Comparison of ENCODE assay signal across 16 mouse cellular contexts in the genomic region with DNA sequence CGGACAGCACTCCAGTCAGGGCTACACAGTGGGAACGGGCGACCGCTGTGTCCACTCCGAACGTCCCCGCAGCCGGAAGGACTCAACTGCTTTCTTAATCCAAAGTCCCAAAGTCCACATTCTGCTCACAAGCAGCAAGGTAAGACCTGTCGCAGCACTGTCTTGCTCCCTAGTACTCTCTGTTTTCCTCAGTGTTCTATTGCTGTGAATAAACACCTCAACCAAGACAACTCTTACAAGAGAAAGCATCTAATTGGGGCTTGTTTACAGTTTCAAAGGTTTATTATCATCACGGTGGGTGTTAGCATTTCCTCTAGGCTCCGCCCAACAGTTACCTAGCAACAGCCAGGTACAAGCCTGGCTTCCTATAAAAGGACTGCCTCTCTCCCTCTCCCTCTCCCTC. TPM values are rescaled to one million over a fixed set of nuclear protein-coding genes. Genes with fewer than 3 reads are reported as not detected.
DNase-seq lines count a peak whose midpoint lies in the region; ATAC-seq lines count a peak whose summit lies in the region.
"Had no signal": no experiment of that assay in that cellular context is flagged by ENCODE, and none has a peak within 500 bp of the region (broad histone marks: within the 10 kb centered on the region; RNA-seq: fewer than 3 reads in every experiment).

No protein-coding gene starts in this region.

- H3K27ac ChIP-seq in intestine, embryonic 14.5 days (ENCODE audit: low read depth): no peak overlapping the region
- H3K27ac ChIP-seq in kidney, embryonic 15.5 days: no peak overlapping the region
- no peak overlapping the region for H3K27ac ChIP-seq in liver, embryonic 16.5 days (ENCODE audit: low read length)
- H3K27ac ChIP-seq: gastrocnemius, adult 2 months; heart, adult 2 months; layer of hippocampus, adult 2 months; neural tube, embryonic 12.5 days had no signal

- H3K4me2 ChIP-seq in intestine, embryonic 14.5 days (ENCODE audit: low read length): no peak overlapping the region; the same call in 1 of the 2 replicates
- H3K4me2 ChIP-seq in kidney, embryonic 15.5 days: 0 out of 2 replicates have a peak overlapping the region, but pooled peaks have one; percentile 27
- H3K4me2 ChIP-seq in liver, embryonic 16.5 days (ENCODE audit: low read depth, low read length): peak overlapping the region; percentile 21; the same call in 1 of the 2 replicates
- H3K4me2 ChIP-seq: neural tube, embryonic 12.5 days had no signal

- no peaks in the 10 kb centered on the region for H3K36me3 ChIP-seq in intestine, embryonic 14.5 days (ENCODE audit: control insufficient read depth, insufficient read depth, low read length)
- H3K36me3 ChIP-seq in kidney, embryonic 15.5 days: no peaks in the 10 kb centered on the region
- no peaks in the 10 kb centered on the region for H3K36me3 ChIP-seq in liver, embryonic 16.5 days (ENCODE audit: control insufficient read depth, insufficient read depth)
- H3K36me3 ChIP-seq: neural tube, embryonic 12.5 days had no signal

- 0 out of 2 replicates have a peak, but pooled peaks have one; percentile 20 for ATAC-seq in intestine, embryonic 14.5 days (replicated peaks; ENCODE audit: low FRiP score, low TSS enrichment, low read depth)
- ATAC-seq in kidney, embryonic 15.5 days (replicated peaks; ENCODE audit: low FRiP score): peak; percentile 58; the same call in 1 of the 2 replicates
- no peak; the same call in 1 of the 2 replicates for ATAC-seq in liver, embryonic 16.5 days (ENCODE audit: low read depth)
- ATAC-seq: midbrain, embryonic 16.5 days had no signal

- DNase-seq in ES-CJ7 (ENCODE audit: low read depth, low spot score): peak; percentile 22
- no peak for DNase-seq in intestine, embryonic 14.5 days (ENCODE audit: low spot score)
- no peak for DNase-seq in left cerebral cortex, adult 8-10 months (ENCODE audit: low spot score in 2 of 2)
- no peak for DNase-seq in right cerebral cortex, adult 18-20 months
- no peak for DNase-seq in ovary, postnatal 14 days (ENCODE audit: low spot score)
- DNase-seq: gastrocnemius, adult 2 months; heart, adult 2 months; heart, postnatal 36 days; spleen, adult 18-20 months had no signal

- H3K4me1 ChIP-seq in intestine, embryonic 14.5 days (replicated peaks; ENCODE audit: control insufficient read depth, insufficient read depth, low read length): no peaks in the 10 kb centered on the region
- no peaks in the 10 kb centered on the region for H3K4me1 ChIP-seq in kidney, embryonic 15.5 days
- H3K4me1 ChIP-seq in liver, embryonic 16.5 days (ENCODE audit: control insufficient read depth, low read depth, low read length): no peaks in the 10 kb centered on the region
- H3K4me1 ChIP-seq: neural tube, embryonic 12.5 days had no signal

- 22% methylated on average over 11 of the region's 11 CpGs for WGBS in intestine, embryonic 14.5 days
- WGBS in kidney, embryonic 15.5 days: 18% methylated on average over 11 of the region's 11 CpGs
- WGBS in liver, embryonic 16.5 days (ENCODE audit: insufficient replicate concordance): 36% methylated on average over 11 of the region's 11 CpGs

- no peak overlapping the region for H3K9ac ChIP-seq in intestine, embryonic 14.5 days (ENCODE audit: low read length)
- no peak overlapping the region for H3K9ac ChIP-seq in kidney, embryonic 15.5 days
- H3K9ac ChIP-seq in liver, embryonic 16.5 days (ENCODE audit: low read depth, low read length): no peak overlapping the region
- H3K9ac ChIP-seq: neural tube, embryonic 12.5 days had no signal

- H3K4me3 ChIP-seq in intestine, embryonic 14.5 days (ENCODE audit: low read depth, low read length): no peak overlapping the region
- no peak overlapping the region for H3K4me3 ChIP-seq in kidney, embryonic 15.5 days (replicated peaks)
- H3K4me3 ChIP-seq in liver, embryonic 16.5 days (ENCODE audit: low read depth, low read length): no peak overlapping the region
- H3K4me3 ChIP-seq: gastrocnemius, adult 2 months; heart, adult 2 months; layer of hippocampus, adult 2 months; neural tube, embryonic 12.5 days had no signal

- no peaks in the 10 kb centered on the region for H3K27me3 ChIP-seq in intestine, embryonic 14.5 days (replicated peaks; ENCODE audit: control insufficient read depth, insufficient read depth, low read length)
- H3K27me3 ChIP-seq in kidney, embryonic 15.5 days: no peaks in the 10 kb centered on the region
- H3K27me3 ChIP-seq in liver, embryonic 16.5 days (ENCODE audit: control insufficient read depth, insufficient read depth, low read depth, low read length): no peaks in the 10 kb centered on the region
- H3K27me3 ChIP-seq: neural tube, embryonic 12.5 days had no signal

- H3K9me3 ChIP-seq in intestine, embryonic 14.5 days (ENCODE audit: control insufficient read depth, low read length): no peaks in the 10 kb centered on the region
- H3K9me3 ChIP-seq in kidney, embryonic 15.5 days (replicated peaks): no peaks in the 10 kb centered on the region
- H3K9me3 ChIP-seq in liver, embryonic 16.5 days (replicated peaks; ENCODE audit: control insufficient read depth, low read length): no peaks in the 10 kb centered on the region
- H3K9me3 ChIP-seq: neural tube, embryonic 12.5 days had no signal

RNA-seq across cellular contexts. Expression of a gene that starts 16.6 kb away (rescaled TPM):
- 0.61 and 0.75 TPM in 2 replicates for polyA plus RNA-seq in intestine, embryonic 14.5 days (2014; fragmentation: Nextera tagmentation; extraction: Ambion mirVana)
- polyA plus RNA-seq in kidney, embryonic 15.5 days (2015; fragmentation: Nextera tagmentation; extraction: Ambion mirVana): 0.44 and 0.60 TPM in 2 replicates
- polyA plus RNA-seq in liver, embryonic 16.5 days (2015; fragmentation: Nextera tagmentation; extraction: Ambion mirVana): 0.09 and 0.12 TPM in 2 replicates
- 1 to 10 TPM; 2.3 to 3.5 (median 2.7) TPM for total RNA-seq in left cerebral cortex, adult 8-10 months (2022)
- total RNA-seq: common myeloid progenitor, adult 5-6 weeks; gastrocnemius, adult 2 months; heart, postnatal 36 days; liver, adult 2 months had no signal

RNA-seq across cellular contexts. Expression of a gene that starts 19.3 kb away (rescaled TPM):
- 33.9 and 38.1 TPM in 2 replicates for polyA plus RNA-seq in intestine, embryonic 14.5 days (2014; fragmentation: Nextera tagmentation; extraction: Ambion mirVana)
- 35.5 and 37.0 TPM in 2 replicates for polyA plus RNA-seq in kidney, embryonic 15.5 days (2015; fragmentation: Nextera tagmentation; extraction: Ambion mirVana)
- polyA plus RNA-seq in liver, embryonic 16.5 days (2015; fragmentation: Nextera tagmentation; extraction: Ambion mirVana): 8.4 and 9.0 TPM in 2 replicates
- 10 to 100 TPM; 28.9 to 31.4 (median 30.0) TPM for total RNA-seq in left cerebral cortex, adult 8-10 months (2022)

RNA-seq across cellular contexts. Expression of a gene that starts 33.2 kb away (rescaled TPM):
- 4.1 and 4.3 TPM in 2 replicates for polyA plus RNA-seq in intestine, embryonic 14.5 days (2014; fragmentation: Nextera tagmentation; extraction: Ambion mirVana)
- polyA plus RNA-seq in kidney, embryonic 15.5 days (2015; fragmentation: Nextera tagmentation; extraction: Ambion mirVana): 1.4 and 2.0 TPM in 2 replicates
- 0.96 and 1.0 TPM in 2 replicates for polyA plus RNA-seq in liver, embryonic 16.5 days (2015; fragmentation: Nextera tagmentation; extraction: Ambion mirVana)
- 10 to 100 TPM; 49.4 to 55.6 (median 53.8) TPM for total RNA-seq in left cerebral cortex, adult 8-10 months (2022)
- total RNA-seq: common myeloid progenitor, adult 5-6 weeks; liver, adult 2 months had no signal

RNA-seq across cellular contexts. Expression of a gene that starts 43.0 kb away (rescaled TPM):
- polyA plus RNA-seq in intestine, embryonic 14.5 days (2014; fragmentation: Nextera tagmentation; extraction: Ambion mirVana): 146 and 160 TPM in 2 replicates
- polyA plus RNA-seq in kidney, embryonic 15.5 days (2015; fragmentation: Nextera tagmentation; extraction: Ambion mirVana): 105 and 112 TPM in 2 replicates
- polyA plus RNA-seq in liver, embryonic 16.5 days (2015; fragmentation: Nextera tagmentation; extraction: Ambion mirVana): 9.6 and 10.8 TPM in 2 replicates
- 100 to 1,000 TPM; 149 to 172 (median 160) TPM for total RNA-seq in left cerebral cortex, adult 8-10 months (2022)
